Mouse (Mus musculus): ENCODE measurements around the gene Tppp3.

DNA sequence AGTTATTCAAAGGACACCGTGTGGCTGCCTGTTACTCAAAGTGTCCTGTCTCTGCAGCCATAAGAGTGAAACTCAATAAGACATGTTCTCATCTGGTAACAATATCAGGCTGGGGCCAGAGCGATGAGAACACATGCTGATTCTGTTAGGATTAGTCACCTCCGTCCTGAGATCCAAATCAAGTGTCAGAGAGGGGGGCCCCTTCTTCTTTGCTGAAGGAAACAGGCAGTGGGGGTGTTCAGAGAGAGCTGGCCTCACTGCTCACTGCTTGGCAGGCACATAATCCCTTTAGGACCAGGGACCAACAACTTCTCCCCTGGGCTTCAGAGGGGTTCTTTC, 12.7 kb upstream of the Tppp3 start:
- TF ChIP-seq CTCF (IDR thresholded peaks at IDR 0.05; ENCODE audit: insufficient read depth, low read length) (no peak), POLR2A (IDR thresholded peaks at IDR 0.05; ENCODE audit: borderline replicate concordance, extremely low read depth, low read depth, low read length) (no peak)
